Mouse (Mus musculus): Measurements from ENCODE around the gene Sept8. TPM values are rescaled to one million over a fixed set of nuclear protein-coding genes. Genes with fewer than 3 reads are reported as not detected.
A peak's percentile ranks its signal among the peaks of the same experiment; 100 is the strongest.

Gene Sept8
- polyA plus RNA-seq, 1 experiment = 92.4 TPM

DNA sequence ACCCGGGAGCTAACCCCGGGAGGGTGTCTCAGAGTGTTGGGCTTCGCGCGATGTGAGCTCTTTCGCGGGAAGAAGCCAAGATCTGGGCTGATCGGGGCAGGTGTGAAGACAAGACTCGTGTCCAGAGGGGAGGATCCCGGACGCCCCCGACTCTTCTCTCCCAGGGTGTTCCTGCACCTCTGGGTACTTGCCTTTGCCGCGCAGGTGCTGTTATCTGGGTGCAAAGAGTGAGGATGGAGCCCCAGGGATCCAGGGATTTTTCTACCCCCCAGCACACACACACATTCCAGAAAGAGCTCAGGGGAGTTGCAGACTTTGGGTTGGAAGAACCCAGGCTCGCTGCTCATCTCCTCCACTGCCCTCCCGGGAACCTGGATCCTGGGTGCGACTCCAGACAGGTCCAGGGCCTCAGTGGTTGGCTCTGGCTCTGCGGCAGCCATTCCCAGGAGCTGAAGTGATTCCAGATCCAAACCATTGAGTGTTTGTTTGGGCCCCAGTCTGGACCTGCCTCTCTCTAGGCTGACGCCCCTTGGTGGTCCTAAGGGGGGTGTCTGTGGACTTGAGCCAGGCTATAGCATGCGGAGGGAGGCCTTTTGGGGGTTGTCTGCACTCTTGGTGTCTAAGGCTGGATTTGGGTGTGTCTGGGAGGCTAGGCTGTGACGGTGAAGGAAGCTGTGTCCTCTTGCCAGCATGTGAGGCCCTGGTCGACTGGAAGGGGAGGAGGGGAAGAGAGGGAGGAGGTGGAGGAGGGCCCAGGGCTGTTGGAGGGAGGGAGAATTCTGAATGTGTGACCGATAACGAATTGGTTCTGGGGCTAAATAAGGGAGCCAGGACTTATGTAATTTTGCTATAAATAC lies 1.3 kb downstream of the Sept8 start:
- H3K27me3 ChIP-seq (ENCODE audit: control insufficient read depth, insufficient read depth, insufficient read length) = no peaks in the 10 kb centered on the region

DNA sequence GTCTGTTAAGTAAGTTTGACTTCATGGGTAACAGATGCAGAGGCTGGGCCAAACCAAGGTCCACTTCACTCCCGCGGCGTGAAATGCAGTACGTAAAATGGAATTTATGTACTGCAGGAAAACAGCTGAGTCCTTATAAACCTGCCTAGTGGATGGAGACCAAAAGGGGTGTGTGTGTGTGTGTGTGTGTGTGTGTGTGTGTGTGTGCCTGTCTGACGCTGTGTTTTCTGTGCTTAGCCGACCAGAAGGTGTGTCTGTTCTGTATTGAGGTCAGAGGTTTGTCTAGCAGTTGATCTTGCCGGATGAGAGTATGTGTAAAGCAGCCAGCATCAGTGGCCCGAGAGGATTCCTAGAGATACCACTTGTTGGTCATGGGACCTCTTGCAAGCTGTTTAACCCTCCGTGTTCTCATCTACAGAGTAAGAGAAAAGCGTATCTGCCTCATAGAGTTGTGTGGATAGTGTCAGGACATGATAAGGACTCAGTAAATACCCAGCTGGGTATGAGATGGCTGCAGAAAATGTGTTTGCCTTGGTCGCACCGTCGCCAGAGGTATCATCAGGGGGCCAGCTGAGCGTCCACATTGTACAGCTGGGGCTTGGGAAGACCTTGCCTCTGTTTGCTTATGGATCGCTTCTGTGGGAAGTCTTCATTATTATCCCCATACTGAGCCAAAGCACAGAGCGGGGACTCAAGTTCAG lies 2.2 kb downstream of the Sept8 start:
- H3K36me3 ChIP-seq (ENCODE audit: control insufficient read depth, insufficient read depth) = no peaks in the 10 kb centered on the region
- H3K27me3 ChIP-seq (ENCODE audit: control insufficient read depth, insufficient read depth, insufficient read length) = no peaks in the 10 kb centered on the region
- TF ChIP-seq REST (IDR thresholded peaks at IDR 0.05; ENCODE audit: insufficient read depth, insufficient read length) (no peak), MYOG (IDR thresholded peaks at IDR 0.05; ENCODE audit: control insufficient read depth in 1 of 3, insufficient read depth in 1 of 3, insufficient read length in 2 of 3, low read depth in 2 of 3) (peak in 2 of 3 experiments; percentile 24 to 32), MAX (IDR thresholded peaks at IDR 0.05; ENCODE audit: low read depth) (no peak), USF1 (IDR thresholded peaks at IDR 0.05; ENCODE audit: low read depth) (no peak), CEBPB (IDR thresholded peaks at IDR 0.05; ENCODE audit: insufficient read depth, poor library complexity, severe bottlenecking) (no peak), MYOD1 (IDR thresholded peaks at IDR 0.05; ENCODE audit: control insufficient read depth in 1 of 3, insufficient read length in 2 of 3, low read depth in 2 of 3) (peak in 1 of 3 experiments; percentile 13), POLR2AphosphoS2 (IDR thresholded peaks at IDR 0.05; ENCODE audit: insufficient read length, low read depth) (no peak)
- H3K4me3 ChIP-seq = peak overlapping the region; percentile 88
- H3K79me2 ChIP-seq (ENCODE audit: control insufficient read depth, insufficient read depth) = peaks cover 63% of the 10 kb centered on the region
- H3K4me2 ChIP-seq (ENCODE audit: low read depth) = peak overlapping the region; percentile 88
- peak overlapping the region; percentile 73 for H3ac ChIP-seq (ENCODE audit: control insufficient read depth, insufficient read length)

More for the DNA sequence above, 1.3 kb downstream of the Sept8 start:
- Histone ChIP-seq H3ac (ENCODE audit: control insufficient read depth, insufficient read length) (peak overlapping the region; percentile 73), H3K4me2 (ENCODE audit: low read depth) (peak overlapping the region; percentile 88), H3K4me3 (peak overlapping the region; percentile 88), H3K36me3 (ENCODE audit: control insufficient read depth, insufficient read depth) (no peaks in the 10 kb centered on the region), H3K79me2 (ENCODE audit: control insufficient read depth, insufficient read depth) (peaks cover 54% of the 10 kb centered on the region)
- TF ChIP-seq POLR2AphosphoS2 (IDR thresholded peaks at IDR 0.05; ENCODE audit: insufficient read length, low read depth) (peak; percentile 61), POLR2A (IDR thresholded peaks at IDR 0.05; ENCODE audit: insufficient read length, low read depth) (peak; percentile 78), MYOD1 (IDR thresholded peaks at IDR 0.05; ENCODE audit: control insufficient read depth in 1 of 3, insufficient read length in 2 of 3, low read depth in 2 of 3) (no peak)

DNA sequence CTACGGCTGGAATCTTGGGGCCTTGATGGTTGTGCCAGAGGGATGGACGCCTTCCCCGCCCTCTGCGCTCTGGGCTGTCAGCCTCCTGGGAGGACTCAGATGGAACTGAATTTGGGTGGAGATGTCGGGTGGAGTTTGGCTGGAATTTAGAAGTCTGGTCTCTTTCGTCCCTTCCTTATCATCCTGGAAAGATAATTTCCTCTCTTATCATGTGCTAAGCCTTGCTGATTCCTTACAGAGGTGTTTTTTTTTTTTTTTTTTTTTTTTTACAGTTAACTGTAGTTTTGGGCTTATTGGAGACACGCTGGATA lies 2.7 kb downstream of the Sept8 start:
- H3K4me2 ChIP-seq (ENCODE audit: low read depth) = peak overlapping the region; percentile 88
- H3K36me3 ChIP-seq (ENCODE audit: control insufficient read depth, insufficient read depth) = no peaks in the 10 kb centered on the region
- H3K79me2 ChIP-seq (ENCODE audit: control insufficient read depth, insufficient read depth) = peaks cover 68% of the 10 kb centered on the region
- no peak overlapping the region for H3ac ChIP-seq (ENCODE audit: control insufficient read depth, insufficient read length)
- TF ChIP-seq TCF12 (IDR thresholded peaks at IDR 0.05; ENCODE audit: insufficient read depth, poor library complexity, severe bottlenecking) (no peak), CEBPB (IDR thresholded peaks at IDR 0.05; ENCODE audit: insufficient read depth, poor library complexity, severe bottlenecking) (no peak), MAX (IDR thresholded peaks at IDR 0.05; ENCODE audit: low read depth) (no peak), MYOD1 (IDR thresholded peaks at IDR 0.05; ENCODE audit: control insufficient read depth in 1 of 3, insufficient read length in 2 of 3, low read depth in 2 of 3) (no peak), MYOG (IDR thresholded peaks at IDR 0.05; ENCODE audit: control insufficient read depth in 1 of 3, insufficient read depth in 1 of 3, insufficient read length in 2 of 3, low read depth in 2 of 3) (no peak), REST (IDR thresholded peaks at IDR 0.05; ENCODE audit: insufficient read depth, insufficient read length) (no peak), SRF (IDR thresholded peaks at IDR 0.05; ENCODE audit: control insufficient read depth, insufficient read length, low read depth) (no peak), POLR2AphosphoS2 (IDR thresholded peaks at IDR 0.05; ENCODE audit: insufficient read length, low read depth) (no peak), TCF3 (IDR thresholded peaks at IDR 0.05; ENCODE audit: insufficient read length, low read depth) (no peak), POLR2A (IDR thresholded peaks at IDR 0.05; ENCODE audit: insufficient read length, low read depth) (no peak), E2F4 (IDR thresholded peaks at IDR 0.05; ENCODE audit: insufficient read depth) (no peak)
- H3K4me3 ChIP-seq = peak overlapping the region; percentile 88
- no peaks in the 10 kb centered on the region for H3K27me3 ChIP-seq (ENCODE audit: control insufficient read depth, insufficient read depth, insufficient read length)

DNA sequence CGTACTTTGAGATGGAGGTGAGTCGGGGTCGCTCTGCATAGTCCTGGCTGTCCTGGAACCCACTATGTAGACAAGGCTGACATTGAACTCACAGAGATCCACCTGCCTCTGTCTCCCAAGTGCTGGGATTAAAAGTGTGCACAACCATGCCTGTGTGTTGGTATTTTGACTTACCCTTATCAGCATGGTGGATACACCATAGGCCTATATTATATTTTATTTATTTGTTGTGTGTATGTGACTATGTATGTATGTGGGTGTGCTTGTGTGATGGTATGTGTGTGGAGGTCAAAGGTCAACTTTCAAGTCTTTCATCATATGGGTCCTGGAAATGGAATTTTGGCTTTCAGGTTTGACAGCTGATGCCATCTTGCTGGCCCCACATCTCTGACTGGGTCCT lies 3.3 kb downstream of the Sept8 start:
- TF ChIP-seq MAX (IDR thresholded peaks at IDR 0.05; ENCODE audit: low read depth) (no peak), TCF12 (IDR thresholded peaks at IDR 0.05; ENCODE audit: insufficient read depth, poor library complexity, severe bottlenecking) (no peak), CEBPB (IDR thresholded peaks at IDR 0.05; ENCODE audit: insufficient read depth, poor library complexity, severe bottlenecking) (no peak), MYOG (IDR thresholded peaks at IDR 0.05; ENCODE audit: control insufficient read depth in 1 of 3, insufficient read depth in 1 of 3, insufficient read length in 2 of 3, low read depth in 2 of 3) (no peak), POLR2AphosphoS2 (IDR thresholded peaks at IDR 0.05; ENCODE audit: insufficient read length, low read depth) (no peak), USF1 (IDR thresholded peaks at IDR 0.05; ENCODE audit: low read depth) (no peak)
- H3K79me2 ChIP-seq (ENCODE audit: control insufficient read depth, insufficient read depth) = peaks cover 74% of the 10 kb centered on the region
- no peak overlapping the region for H3ac ChIP-seq (ENCODE audit: control insufficient read depth, insufficient read length)
- no peak overlapping the region for H3K4me2 ChIP-seq (ENCODE audit: low read depth)
- no peaks in the 10 kb centered on the region for H3K36me3 ChIP-seq (ENCODE audit: control insufficient read depth, insufficient read depth)
- H3K27me3 ChIP-seq (ENCODE audit: control insufficient read depth, insufficient read depth, insufficient read length) = no peaks in the 10 kb centered on the region
- H3K4me3 ChIP-seq = peak overlapping the region; percentile 88

DNA sequence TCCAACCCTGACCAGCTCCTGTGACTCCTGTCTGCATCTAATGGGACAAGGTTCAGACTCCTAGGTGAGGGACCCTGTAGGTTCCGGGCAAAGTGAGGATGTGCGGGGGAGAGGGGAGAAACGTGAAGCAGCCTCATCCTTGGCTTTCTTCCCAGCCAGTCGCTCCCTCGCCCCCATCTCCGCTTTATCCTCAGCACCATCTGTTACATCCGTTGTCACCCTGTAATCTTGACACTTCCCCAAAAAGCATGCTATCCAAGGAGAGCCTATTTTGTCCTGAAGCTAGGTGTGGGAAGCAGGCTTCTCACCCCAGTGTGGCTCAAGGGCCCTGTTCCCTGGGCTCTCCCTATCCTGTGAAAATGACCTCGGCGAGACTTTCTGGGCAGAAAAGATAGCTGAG lies 3.9 kb downstream of the Sept8 start:
- Histone ChIP-seq H3K27me3 (ENCODE audit: control insufficient read depth, insufficient read depth, insufficient read length) (no peaks in the 10 kb centered on the region), H3K4me3 (no peak overlapping the region), H3K4me2 (ENCODE audit: low read depth) (no peak overlapping the region), H3K79me2 (ENCODE audit: control insufficient read depth, insufficient read depth) (peaks cover 80% of the 10 kb centered on the region), H3K36me3 (ENCODE audit: control insufficient read depth, insufficient read depth) (no peaks in the 10 kb centered on the region), H3ac (ENCODE audit: control insufficient read depth, insufficient read length) (no peak overlapping the region)
- no peak for TF ChIP-seq MYOD1 (IDR thresholded peaks at IDR 0.05; ENCODE audit: control insufficient read depth in 1 of 3, insufficient read length in 2 of 3, low read depth in 2 of 3)
- TF ChIP-seq CEBPB (IDR thresholded peaks at IDR 0.05; ENCODE audit: insufficient read depth, poor library complexity, severe bottlenecking) = no peak
- no peak for TF ChIP-seq POLR2AphosphoS2 (IDR thresholded peaks at IDR 0.05; ENCODE audit: insufficient read length, low read depth)
- TF ChIP-seq E2F4 (IDR thresholded peaks at IDR 0.05; ENCODE audit: insufficient read depth) = no peak
- TF ChIP-seq MYOG (IDR thresholded peaks at IDR 0.05; ENCODE audit: control insufficient read depth in 1 of 3, insufficient read depth in 1 of 3, insufficient read length in 2 of 3, low read depth in 2 of 3) = no peak
- no peak for TF ChIP-seq POLR2A (IDR thresholded peaks at IDR 0.05; ENCODE audit: insufficient read length, low read depth)
- TF ChIP-seq TCF3 (IDR thresholded peaks at IDR 0.05; ENCODE audit: insufficient read length, low read depth) = no peak

Data from myocyte (in vitro differentiated cells).